Mouse (Mus musculus) subcutaneous adipose tissue, adult 2 months (tissue): Measurements from ENCODE around the gene Cfap20. TPM values are rescaled to one million over a fixed set of nuclear protein-coding genes. Genes with fewer than 3 reads are reported as not detected.

Source experiments
- polyA plus RNA-seq: library from polyadenylated mRNA; depleted of rRNA; stranded (reverse); fragments of >200 nt; gene quantifications from 2 replicates; pipeline ENCODE4 v1.2.3, GENCODE M21; 2012; ENCODE audit warnings: low replicate concordance; rRNA removed

Gene Cfap20
- 38.8 and 85.9 TPM in 2 replicates for polyA plus RNA-seq

GRCm38 (mm10) chr8:95434686-95435439 is at the start of gene Cfap20:
Cfap20 (minus strand) TSS chr8:95434869.

Other genes with a start within 250 kb of the Cfap20 start
- 33.4 and 41.1 TPM in 2 replicates for gene Kifc3, start 232.1 kb downstream of the Cfap20 start, polyA plus RNA-seq
- gene Cngb1, start 128.3 kb downstream of the Cfap20 start, polyA plus RNA-seq, result 1.7 and 2.9 TPM in 2 replicates
- not detected in 2 replicates for gene Tepp, start 124.3 kb downstream of the Cfap20 start, polyA plus RNA-seq
- 6.8 and 14.3 TPM in 2 replicates for gene Zfp319, start 102.9 kb downstream of the Cfap20 start, polyA plus RNA-seq
- 25.8 and 38.7 TPM in 2 replicates for gene Usb1, start 102.6 kb downstream of the Cfap20 start, polyA plus RNA-seq
- gene Mmp15, start 82.6 kb downstream of the Cfap20 start, polyA plus RNA-seq, result 18.3 and 30.4 TPM in 2 replicates
- 26.7 and 34.3 TPM in 2 replicates for gene Csnk2a2, start 55.2 kb upstream of the Cfap20 start, polyA plus RNA-seq
- 0.27 TPM in 1 of 2 replicates, not detected in the other for gene Ccdc113, start 99.2 kb upstream of the Cfap20 start, polyA plus RNA-seq
- not detected in 2 replicates for gene Prss54, start 141.5 kb upstream of the Cfap20 start, polyA plus RNA-seq
- gene Gins3, start 198.6 kb upstream of the Cfap20 start, polyA plus RNA-seq, result 1.3 and 4.2 TPM in 2 replicates
- 18.1 and 46.3 TPM in 2 replicates for gene Ndrg4, start 242.1 kb upstream of the Cfap20 start, polyA plus RNA-seq